Mouse (Mus musculus) A20 (cell line): ENCODE measurements around the gene Nsmce4a.

Experiments
- DNase-seq: peaks from one replicate; pipeline ENCODE4 v3.0.0-alpha.2; 2011; ENCODE audit warnings: low read depth, low spot score

Gene Nsmce4a

DNA sequence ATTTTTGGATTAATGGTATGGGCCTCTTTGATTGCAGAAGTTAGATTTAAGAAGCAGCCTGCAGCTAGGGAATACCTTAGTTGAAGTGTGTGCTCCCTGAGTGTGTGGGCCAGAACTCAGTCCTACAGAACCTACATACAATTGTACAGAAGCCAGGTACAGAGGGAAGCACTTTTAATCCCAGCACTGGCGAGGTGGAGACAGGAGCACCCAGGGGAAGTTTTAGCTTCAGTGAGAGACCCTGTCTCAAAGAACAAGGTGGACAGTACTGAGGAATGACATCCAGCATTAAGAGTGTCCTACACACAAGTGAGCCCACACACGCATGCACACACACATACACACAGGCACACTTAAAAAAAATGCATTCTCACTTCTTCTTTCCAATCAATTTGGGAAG is 5.1 kb upstream of the Nsmce4a start:
- no peak for DNase-seq

DNA sequence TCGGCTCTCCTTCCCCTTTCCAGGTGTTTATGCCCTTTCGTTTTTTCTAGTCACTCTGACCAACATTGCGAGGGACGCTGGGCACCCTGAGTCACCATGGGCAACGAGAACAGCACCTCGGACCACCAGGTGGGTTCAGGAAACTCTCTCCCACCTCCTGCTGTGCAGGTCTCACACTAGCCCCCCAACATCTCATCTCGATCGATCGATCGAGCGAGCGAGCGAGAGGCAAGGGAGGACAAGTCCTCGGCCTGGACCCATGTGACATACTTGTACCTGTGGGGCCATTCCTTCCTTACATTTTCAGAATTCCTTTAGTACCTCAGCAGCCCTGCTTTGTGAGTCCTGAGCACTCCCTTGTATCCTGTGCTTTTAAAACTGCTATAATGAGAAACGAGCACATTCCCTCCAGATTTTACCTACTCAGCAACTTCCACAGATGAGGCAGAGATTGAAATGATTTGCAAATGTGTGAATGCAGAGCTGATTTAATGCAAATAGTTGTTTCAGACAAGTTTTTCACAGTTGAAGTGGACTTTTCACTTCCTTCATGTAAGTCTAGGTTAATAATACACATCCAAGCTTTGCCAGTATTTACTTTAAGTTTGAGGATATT is 4.6 kb upstream of the Nsmce4a start, which contains the start of gene Tacc2:
Gene Tacc2, plus strand, starts transcription at position 51 of the 616 bp plus-strand sequence.
- no peak for DNase-seq

DNA sequence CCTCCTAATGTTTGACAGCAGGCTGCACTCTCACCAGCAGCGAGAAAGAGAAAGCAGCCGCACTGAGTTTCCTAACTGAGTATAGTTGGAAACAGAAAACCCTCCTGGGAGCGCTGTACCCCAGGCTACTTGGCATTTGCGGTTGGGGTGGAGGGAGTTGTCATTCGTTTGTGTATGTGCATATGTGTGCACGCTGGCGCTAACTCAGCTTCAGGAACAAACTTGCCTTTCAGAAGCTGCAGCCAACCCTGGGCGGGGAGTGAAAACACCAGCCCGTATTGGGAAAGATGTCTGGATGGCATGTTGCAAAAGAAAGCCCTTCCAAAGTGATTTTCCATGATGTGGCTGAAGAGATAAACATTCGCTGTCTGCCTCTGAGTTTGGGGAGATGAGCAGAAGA is 4.1 kb upstream of the Nsmce4a start:
- no peak for DNase-seq

DNA sequence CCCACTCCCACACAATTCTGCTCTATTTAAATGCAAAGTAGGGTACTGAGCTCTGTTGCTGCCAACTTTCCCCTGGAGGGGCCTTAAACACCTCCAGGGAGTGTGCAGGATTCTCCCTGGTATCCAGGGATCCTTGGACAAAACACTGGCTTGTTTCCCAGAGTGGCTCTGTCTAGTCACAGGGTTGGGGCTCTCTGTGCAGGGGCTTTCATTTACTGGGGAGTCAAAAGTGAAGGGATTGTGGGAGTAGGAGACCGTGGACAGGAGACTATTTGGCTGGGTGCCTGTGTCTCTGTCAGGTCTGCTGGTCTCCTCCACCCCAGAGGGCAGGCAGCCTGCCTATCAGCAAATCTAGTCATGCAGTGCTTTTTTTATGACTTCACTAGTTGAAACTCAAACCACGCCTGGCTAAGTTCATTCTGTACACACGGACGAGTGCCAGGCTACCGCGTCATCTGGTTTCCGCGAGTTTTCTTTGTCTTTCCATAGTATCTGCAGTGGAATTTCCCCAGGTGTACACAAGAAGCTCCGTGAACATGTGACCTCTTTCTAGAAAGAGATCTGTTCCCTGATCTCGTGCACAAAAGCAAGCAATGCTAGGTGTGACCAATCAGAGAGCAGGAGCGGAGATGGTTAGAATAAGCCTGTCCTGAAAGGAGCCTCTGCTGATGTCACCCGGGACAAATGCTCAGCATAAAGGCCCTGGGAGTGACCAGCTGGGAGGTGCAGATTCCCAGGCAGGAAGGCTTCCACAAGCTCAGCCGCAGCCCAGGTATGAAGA is 1.5 kb upstream of the Nsmce4a start:
- DNase-seq, result no peak

DNA sequence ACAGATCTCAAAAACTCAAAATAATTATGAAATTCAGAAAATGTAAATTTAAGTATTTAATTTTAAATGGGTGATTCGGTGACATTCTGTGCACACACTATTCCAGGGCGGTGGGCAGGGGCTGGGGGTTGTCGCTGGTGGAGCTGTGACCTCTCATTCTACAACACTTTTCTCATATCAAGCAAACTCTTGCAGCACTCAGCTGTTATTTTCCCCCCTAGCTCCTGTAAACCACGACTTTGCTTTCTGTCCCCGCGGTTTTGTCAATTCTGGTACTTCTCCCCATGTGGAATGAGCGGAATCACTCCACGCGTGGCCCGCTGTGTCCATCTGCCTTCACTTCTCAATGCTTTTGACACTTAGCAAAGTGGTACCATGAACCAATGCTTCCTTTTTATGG is 828 bp upstream of the Nsmce4a start:
- DNase-seq, result no peak

DNA sequence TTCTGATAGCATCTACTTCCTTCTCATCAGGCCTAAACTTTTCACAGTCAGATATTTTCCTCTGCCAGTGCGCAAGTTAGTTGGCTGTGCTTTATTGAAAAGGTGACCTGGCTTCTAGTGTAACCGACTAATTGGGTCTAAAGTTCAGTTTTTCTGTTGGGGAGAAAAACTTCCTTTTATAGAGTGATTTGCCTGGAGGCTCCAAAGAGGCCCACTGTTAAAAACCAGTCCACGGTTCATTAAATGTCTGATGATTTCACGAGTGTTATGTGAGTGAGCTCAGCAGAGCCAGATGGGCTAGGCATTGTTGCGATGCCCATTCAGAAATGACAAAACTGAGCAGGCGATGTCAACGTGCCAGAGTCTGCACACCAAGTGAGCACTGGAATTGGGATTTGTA is 2.4 kb downstream of the Nsmce4a start:
- DNase-seq, result no peak

DNA sequence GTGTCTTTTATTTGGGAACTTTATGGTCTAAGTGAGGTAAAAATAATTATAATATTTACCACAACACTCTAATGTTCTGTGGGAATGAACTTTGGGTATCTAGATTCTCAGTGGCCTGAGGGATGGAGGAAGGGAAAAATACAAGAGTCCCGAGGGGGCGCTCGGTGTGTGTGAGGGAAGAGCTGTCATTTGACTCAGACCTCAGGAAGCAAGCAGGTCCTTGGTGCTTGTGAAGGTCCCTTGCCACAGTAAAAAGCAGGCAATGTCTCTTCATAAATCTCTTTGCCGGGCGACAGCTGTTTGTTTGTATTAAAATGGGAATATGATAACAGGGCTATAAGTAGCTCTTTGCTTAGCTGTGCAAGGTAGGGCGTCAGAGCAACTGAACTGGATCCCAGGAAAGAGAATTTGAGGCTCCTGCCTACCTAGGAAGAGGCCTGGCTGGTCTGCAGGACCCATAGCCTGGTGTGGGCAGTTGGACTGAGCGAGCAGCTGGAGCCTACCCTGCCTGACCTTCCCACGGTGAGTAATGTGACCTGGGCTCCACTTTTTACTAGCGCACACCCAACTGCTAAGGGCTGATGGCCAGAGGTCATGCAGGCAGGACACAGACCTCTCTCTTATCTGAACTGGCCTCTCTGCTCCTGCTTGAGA is 4.0 kb downstream of the Nsmce4a start:
- DNase-seq, result no peak

DNA sequence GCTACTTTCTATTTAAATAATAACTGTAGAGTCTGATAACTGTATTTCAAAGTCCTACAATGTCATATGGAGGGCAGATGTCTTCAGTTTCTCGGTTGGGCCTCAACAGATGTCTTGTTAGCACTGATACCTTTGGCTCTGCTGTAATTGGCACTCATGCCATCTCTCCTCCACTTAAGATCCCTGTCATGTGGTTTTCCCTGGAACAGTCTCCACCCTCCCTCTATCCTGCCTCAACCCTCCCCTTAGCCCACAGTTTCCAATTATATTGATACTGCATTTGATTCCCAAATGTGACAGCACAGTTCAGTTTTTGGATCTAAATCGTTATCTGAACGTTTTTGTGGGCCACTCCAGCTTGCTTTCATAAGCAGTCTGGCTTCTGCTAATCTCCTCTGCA is 8.3 kb downstream of the Nsmce4a start:
- no peak for DNase-seq

DNA sequence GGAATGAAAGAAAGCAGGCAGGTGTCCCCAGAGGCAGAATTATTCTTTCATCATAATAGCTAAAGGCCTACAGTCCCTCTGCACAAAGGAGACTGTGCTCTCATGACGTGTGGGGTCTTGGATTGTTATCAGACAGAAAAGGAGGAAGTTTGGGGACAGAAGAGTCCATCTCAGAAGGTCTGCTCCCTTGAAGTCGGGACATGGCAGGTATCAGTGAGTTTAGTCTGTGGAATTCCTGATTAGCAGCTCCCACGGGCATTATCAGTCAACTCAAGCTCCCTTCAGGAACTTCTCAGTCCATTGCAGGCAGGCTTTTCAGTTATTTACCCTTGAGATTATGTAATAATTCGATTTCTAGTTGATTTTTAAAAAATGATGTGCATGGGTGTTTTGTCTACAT is 9.0 kb downstream of the Nsmce4a start:
- no peak for DNase-seq

DNA sequence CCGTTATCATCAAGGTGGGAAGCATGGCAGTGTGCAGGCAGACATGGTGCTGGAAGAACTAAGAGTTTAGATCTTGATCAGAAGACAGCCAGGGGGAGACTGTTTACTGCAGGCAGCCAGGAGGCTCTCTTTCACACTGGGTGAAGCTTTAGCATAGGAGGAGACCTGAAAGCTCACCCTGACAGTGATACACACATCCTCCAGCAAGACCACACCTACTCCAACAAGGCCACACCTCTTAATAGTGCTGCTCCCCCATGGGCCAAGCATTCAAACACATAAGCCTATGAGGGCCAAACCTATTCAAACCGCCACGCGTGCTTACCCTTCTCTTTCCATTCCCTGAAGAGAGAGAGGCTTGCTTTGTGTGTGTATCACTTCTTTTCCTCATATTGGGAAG is 9.6 kb downstream of the Nsmce4a start:
- no peak for DNase-seq

DNA sequence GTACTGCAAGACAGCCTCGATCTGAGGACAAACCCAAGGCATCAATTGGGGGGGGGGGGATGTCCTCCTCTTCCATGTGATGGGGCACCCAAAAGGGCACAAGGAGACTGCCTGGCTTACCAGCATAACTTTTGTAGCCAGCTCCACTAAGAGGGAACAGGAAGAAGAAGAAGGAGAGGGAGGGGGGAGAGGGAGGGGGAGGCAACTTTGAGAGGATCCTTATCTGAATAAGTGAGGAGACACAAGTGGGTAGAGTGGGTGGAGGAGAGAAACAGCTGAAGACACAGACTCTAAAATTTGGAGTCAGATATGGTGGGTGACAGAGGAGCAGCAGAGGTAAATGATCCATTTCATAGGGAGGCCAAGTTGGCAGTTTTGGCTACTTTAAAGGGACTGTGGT is 12.0 kb downstream of the Nsmce4a start:
- DNase-seq, result no peak

DNA sequence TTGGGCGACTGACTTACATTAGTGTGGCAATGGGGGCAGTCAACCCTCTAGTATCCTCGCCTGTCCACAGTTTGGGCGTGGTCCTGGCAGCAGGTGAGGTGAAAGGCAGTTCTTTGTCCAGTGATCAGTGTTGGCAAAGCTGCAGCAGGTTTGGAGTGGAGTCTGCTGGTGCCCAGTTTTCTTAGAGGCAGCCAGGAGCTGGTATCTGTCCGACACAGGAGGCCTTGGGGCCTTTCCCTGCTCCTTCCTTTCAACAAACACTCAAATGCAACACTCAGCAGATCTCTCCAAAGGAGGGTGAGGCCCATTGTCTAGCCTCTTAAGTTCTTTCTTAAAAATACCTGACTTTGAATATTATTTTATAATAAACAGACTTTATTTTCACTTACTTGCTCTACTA is 14.3 kb downstream of the Nsmce4a start:
- no peak for DNase-seq

DNA sequence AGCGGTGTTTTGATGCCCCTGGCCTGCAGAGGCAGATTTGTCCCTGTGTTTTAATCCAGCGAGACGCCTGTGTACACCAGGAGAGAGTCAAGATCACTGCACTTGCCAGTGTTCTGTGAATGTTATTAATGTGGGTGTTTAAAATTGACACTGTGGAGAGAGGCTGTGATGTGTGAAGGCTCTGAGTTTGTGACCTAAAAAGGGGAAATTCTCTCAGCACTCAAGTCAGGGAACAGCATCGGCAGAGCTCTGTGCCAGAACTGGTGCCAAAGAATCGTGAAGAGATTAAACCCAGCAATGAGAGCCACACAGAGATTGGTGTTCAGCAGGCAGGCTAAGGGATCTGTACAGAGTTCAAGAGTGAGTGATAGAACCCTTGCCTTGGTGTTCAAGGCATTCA is 17.3 kb downstream of the Nsmce4a start:
- no peak for DNase-seq

DNA sequence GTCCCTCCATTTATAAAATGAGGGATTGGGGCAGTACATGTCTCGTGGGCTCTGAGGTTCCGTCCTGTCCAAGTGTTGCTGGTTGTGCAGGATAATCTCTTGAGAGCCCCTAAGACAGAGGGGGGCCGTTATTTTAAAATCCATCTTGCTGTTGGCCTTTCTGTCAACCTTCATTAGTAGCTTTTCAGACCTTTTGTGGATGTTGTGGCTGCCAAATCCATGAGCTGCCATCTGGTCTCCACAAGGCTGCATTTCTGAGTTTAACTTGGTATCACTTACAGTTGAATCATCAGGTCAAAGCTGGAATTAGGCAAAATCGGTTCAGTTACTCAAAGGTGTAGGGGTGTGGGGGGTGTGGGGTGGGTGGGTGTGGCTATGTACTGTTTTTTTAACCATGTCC is 19.6 kb downstream of the Nsmce4a start:
- DNase-seq, result no peak

DNA sequence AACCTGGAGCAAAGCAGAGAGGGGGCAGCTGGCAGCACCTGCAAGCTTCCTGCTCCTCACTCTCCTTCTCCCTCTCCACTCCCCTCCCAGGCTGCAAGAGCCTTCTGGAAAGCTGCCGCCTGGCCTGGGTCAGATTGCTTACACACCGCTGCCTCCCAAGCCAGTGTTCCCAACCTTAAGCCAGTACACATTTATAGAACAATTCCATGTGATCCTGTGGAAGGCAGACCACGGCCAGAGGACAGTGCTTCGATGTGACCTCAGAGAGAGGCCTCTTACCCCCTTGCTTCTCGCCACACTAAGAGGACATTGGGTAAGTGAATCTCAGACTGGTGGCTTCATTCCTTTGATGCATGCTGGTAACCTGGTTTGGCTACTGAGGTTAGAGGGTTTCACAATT is 20.1 kb downstream of the Nsmce4a start:
- no peak for DNase-seq

DNA sequence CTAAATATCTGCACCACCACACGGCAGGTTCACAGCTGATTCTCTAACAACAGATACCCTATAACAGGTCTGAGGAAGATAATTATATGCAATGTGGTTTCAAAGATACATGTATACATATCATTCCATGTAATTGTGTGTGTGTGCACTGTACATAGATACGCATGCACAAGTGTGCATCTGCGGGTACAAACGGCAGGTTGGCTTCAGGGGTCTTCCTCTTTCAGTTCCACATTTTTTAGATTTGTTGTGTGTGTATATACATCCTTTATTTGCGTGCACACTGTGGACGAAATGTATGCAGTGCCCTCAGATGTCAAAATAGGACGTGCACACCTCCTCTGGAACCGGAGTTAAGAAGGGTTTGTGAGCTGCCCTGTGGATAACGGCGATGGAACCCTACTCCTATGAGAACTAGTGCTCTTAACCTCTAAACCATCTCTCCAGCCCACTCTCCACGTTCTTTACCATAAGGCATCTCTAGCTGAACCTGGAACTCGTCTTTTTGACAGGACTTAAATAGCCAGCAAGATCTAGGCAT is 25.2 kb downstream of the Nsmce4a start:
- no peak for DNase-seq

DNA sequence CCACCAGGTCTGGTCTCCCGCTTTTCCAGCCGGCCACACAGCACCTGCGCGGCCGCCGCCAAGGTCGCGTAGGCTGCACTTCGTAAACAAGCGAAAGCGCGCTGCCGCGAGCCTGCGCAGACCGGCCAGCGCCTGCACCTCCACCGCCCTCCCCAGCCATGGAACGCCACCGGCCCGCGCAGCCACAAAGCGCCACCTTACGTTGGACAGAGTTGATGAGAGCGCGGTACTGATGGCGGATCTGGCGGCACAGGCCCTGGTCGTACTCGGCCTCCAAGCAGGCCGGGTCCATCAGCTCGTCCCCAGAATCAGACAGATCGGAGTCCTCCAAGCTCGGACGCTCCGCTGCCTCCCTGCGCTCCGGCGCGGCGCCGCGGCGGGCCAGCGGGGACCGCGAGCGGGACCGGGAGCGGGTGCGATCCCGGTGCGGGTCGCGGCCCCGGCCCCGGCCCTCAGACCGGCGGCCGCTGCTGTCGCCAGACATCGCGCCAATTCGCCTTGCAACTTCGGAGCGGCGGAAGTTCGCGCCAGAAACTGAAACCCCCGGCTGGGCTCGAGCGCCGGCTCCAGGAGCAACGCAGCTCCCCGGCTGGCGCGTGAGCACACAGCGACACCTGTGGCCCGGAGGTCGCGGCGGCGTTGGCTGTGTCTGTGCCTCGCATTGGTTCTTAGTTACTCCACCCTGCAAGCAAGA is 26.0 kb downstream of the Nsmce4a start:
- peak; percentile 93 for DNase-seq

DNA sequence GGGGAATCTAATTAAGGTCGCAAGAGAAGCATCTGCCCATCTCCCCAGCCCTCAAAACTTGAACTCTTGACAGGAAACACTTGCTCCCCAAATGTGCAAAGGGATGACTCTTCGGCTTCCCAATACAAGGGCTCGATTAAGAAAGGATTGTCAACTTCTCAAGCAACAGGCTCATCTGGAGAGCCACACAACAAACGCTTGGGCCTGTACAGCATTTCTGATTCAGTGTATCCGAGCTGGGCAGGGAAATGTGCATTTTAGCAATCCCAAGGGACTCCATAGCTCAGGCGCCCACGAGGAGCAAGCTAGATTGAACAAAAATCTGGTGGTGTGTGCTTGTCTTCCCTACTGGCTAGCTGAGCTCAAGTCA is 26.5 kb downstream of the Nsmce4a start:
- no peak for DNase-seq

DNA sequence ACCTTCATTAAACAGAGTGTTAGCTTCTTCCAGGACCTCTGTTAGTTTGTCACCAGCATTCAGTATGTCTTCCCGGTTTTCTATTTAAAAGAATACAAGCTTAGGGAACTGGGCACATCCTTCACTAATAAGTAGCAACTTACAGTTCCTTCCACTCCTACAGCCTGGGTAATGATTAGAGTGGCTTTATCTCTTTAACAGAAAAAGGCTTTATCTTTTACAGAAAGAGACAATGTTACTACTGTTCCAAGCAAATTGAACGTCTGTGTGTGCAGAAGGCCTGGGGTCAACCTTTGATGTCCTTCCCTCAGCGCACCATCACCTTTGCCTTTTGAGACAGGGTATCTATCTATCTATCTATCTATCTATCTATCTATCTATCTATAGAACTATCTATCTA is 27.0 kb downstream of the Nsmce4a start:
- DNase-seq, result peak; percentile 12

DNA sequence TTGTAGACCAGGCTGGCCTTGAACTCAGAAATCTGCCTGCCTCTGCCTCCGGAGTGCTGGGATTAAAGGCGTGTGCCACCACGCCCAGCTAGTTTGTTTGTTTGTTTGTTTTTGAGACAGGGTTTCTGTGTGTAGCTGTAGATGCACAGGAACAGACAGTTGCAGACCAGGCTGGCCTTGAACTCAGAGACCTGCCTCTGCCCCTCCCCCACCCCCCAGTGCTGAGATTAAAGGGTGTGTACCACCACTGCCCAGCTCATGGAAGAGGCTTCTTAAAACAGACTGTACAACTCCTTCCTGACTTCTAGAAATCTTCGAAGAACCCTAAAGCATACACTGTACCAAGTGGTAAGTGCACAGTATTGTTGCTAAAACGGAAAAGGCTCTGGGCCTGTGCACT is 27.5 kb downstream of the Nsmce4a start:
- DNase-seq, result no peak

DNA sequence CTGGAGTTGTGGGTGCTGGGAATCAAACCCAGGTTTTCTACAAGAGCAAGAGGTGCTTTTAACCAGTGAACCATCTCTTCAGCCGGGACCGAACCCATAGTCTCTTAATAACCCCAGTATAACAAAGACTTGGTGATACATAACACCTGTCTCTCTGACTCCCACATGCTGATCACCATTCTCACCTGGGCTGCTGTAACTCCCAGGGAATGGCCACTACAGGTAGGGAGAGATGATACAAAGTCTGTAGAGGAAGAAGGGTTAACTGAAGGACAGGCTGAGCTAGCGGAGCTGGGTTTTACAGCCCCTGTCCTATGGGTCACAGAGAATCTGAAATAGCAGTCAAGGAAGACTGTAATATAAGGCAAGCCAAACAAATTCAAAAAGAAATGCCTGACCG is 29.7 kb downstream of the Nsmce4a start:
- no peak for DNase-seq

DNA sequence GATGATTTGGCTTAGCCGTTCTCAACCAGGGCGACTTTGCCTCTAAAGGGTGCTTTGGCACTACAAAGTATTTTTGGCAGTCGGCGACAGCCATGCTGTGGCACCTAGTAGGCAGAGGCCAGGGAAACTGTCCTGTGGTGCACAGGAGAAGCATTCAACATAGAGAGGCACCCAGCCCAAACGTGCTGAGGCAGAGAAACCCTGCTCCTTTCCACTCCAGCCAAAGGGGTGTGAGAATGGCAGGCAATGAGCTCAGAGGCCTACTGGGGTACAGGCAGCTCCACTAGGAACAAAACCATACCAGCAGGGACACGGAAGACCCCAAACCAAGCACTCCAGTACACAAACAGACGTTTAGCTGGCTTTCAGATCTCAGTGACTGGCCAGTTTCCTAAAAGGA is 32.7 kb downstream of the Nsmce4a start:
- no peak for DNase-seq
